Mouse (Mus musculus): ENCODE measurements around the gene Irf2bp2.

Gene Irf2bp2

GRCm38 (mm10) chr8:126586101-126586500 is 7.7 kb downstream of the Irf2bp2 start:
- DNase-seq (ENCODE audit: low spot score): no peak

DNA sequence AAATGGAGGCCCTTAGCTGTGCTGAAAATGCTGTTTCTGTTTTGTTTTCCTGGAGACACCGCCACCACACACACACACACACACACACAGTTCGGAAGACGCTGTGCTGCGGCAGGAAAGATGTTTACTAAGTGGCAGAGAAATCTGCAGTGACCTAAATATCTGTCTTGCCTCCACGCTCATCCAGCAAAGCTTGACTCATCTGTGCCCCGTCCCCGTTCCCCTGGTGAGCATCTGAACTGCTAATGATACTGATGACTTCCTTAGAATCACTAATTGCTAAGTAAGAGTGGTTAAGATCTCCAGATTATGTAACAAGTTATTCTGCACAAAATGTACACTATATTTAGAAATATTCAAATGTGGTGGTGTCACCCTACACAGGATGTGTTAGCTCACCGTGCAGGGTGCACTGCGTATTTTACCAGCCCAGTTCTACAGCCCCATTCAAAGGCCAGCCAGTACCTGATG is 8.2 kb downstream of the Irf2bp2 start:
- DNase-seq (ENCODE audit: low spot score): no peak

- no peak for DNase-seq (ENCODE audit: low spot score)
These were observed 8.9 kb downstream of the Irf2bp2 start for GRCm38 (mm10) chr8:126584844-126585231.

GRCm38 (mm10) chr8:126583971-126584843 is 9.6 kb downstream of the Irf2bp2 start:
- peak; percentile 73 for DNase-seq (ENCODE audit: low spot score)

DNA sequence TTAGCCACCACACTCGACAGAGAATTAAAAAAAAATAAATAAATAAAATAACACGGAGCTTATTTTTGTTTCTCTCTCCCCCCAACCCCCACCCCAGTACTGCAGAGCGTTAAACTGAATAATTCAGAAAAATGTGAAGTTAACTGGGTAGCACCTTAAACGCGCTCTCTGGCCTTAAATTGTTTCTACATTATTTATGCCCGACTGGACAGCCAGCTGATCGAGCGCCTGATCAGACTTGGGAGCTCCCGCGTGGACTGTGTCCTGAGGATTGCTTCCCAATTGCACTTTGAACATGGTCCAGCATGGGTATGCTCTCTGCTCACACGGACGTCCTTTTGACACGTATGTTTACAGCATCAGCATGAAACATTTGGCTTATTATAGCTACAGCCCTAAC is 10.3 kb downstream of the Irf2bp2 start:
- no peak for DNase-seq (ENCODE audit: low spot score)

GRCm38 (mm10) chr8:126583018-126583417 is 10.8 kb downstream of the Irf2bp2 start:
- no peak for DNase-seq (ENCODE audit: low spot score)

- DNase-seq (ENCODE audit: low spot score): no peak
These were observed 11.3 kb downstream of the Irf2bp2 start for GRCm38 (mm10) chr8:126582509-126582908.

DNA sequence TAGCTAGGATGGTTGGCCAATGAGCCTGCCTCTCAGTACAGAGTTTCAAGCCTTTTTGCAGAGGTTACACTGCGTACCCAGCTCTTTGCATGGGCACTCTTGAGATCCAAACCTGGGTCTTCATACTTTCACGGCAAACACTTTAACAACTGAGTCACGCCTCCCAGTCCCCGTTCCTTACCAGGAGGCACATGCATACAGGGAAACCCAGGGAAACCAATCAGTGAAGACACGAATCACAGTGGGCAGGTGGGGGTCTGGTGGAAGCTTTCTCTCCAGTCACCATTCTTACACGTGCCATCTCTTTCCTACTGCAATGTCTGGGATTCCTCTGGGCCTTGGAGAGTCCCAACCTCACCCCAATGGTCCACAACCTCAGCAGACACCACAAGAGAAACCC is 12.1 kb downstream of the Irf2bp2 start:
- DNase-seq (ENCODE audit: low spot score): no peak

- DNase-seq (ENCODE audit: low spot score): no peak
These were observed 13.0 kb downstream of the Irf2bp2 start for GRCm38 (mm10) chr8:126580826-126581225.

- DNase-seq (ENCODE audit: low spot score): no peak
These were observed 13.7 kb downstream of the Irf2bp2 start for GRCm38 (mm10) chr8:126580086-126580485.

DNA sequence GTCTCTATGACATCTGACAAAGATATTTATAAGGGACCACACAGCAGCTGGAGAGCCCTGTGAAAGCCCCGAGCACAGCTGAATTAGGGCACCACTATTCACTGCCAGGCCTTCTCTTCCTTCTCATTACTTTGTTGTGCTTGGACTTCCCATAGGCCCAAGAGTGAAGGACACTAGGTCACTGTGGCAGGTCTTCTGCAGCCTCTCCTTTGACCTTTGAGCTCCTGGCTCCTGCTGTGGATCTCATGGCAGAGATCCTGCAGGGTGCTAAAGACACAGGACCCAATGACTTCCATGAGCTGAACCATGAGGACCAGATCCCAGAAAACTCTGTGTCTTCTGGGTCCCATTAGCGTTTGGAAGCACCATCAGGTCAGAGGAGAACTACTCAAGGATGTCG is 15.1 kb downstream of the Irf2bp2 start:
- no peak for DNase-seq (ENCODE audit: low spot score)

DNA sequence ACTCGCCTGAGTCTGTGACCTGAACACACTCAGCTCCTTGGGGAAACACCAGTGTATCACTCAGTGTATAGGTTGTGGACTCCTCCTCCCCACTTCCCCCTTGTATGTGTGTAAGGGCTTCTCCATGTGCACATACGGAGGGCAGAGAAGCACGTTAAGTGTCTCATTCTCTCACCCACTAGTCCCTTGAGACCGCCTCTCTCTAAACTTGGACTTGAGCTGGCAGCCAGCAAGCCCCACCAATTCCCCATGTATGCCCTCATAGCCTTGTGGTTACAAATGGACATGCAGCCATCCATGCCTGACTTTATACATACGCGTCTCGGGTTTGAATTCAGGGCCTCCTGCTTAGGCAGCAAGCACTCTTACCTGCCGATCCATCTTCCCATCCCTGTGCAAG is 16.9 kb downstream of the Irf2bp2 start:
- no peak for DNase-seq (ENCODE audit: low spot score)

GRCm38 (mm10) chr8:126576086-126576485 is 17.7 kb downstream of the Irf2bp2 start:
- no peak for DNase-seq (ENCODE audit: low spot score)

DNA sequence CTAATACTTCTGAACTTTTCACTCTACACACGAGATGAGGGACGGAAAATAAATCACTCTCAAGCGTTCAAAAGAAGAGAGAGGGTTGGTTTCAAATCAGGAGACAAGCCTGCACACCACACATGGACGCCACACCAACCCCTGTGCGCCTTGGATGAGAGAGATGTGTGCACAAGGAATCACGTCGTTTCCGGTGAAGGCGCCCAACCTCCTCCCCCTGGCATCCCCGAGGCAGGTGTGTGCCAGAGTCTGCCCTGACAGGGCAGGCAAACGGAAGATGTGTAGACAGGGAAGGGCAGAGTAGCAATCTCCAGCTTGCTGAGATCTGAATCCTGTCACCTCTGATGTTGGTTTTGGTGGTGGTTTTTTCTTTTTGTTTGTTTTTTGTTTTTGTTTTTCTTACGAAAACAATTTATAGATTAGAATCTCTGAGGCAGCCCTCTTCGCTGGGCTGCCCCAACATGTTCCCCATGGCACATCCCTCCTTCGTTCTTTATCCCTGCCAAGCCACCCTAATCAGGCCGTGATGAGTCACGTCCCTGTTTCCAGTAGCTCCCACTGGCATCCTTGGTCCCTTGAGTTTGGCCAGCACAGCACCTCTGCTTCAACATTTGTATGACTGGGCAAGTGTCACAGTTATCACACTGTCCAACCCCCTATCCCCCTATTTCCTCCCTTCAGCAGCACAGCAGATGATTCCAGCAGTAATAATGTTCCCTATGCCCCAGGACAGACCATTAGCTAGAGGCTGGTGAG is 18.7 kb downstream of the Irf2bp2 start:
- DNase-seq (ENCODE audit: low spot score): no peak

- no peak for DNase-seq (ENCODE audit: low spot score)
These were observed 19.9 kb downstream of the Irf2bp2 start for GRCm38 (mm10) chr8:126573878-126574277.

DNA sequence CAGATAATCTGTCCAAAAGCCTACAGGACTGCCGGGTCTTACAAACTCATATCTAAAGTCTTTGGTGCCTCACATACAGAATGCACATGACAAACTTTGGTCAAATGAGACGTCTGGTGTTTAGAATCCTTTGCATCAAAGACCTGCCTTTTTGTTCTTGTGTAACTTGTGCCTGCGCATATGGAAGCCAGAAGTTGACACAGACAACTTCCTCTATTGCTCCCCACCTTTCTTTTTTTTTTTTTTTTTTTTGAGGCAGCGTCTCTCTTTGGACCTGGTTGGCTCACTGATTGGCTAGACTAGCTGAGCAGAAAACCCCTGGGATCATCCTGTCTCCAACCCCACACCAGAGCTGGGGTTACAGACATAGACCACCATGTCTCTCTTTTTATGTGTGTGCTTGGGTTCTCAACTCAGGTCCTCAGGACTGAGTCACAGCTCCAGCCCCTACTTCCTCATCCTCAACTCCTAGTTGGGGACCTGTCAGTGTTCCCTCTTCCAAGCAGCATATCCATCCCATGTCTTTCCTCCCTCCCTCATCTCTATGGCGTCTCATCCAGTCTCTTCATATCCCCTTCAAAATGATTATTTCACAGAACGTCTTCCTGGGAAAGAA is 20.6 kb downstream of the Irf2bp2 start:
- no peak for DNase-seq (ENCODE audit: low spot score)

DNA sequence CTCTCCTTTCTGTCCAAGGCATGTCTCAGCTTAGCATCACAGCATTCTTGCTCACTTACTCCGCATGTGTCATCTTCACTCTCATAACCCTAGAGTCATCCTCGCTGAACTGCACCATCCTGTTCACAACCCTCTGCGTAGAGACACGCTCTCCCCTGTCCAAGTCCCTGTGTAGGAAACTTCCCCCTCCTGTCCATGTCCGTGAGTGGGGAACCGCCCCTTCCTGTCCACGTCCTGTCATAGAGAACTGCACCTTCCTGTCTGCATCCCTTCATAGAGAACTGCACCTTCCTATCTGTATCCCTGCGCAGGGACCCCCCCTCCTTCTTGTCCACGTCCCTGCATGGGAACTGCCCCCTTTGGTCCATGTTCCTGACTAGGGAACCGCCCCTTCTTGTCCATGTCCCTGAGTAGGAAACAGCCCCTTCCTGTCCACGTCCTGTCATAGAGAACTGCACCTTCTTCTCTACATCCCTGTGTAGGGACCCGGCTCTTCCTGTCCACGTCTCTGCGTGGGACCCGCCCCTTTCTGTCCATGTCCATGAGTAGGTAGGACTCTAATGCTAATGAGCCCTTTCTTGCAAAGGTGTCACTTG is 22.6 kb downstream of the Irf2bp2 start:
- DNase-seq (ENCODE audit: low spot score): no peak

- no peak for DNase-seq (ENCODE audit: low spot score)
These were observed 23.2 kb downstream of the Irf2bp2 start for GRCm38 (mm10) chr8:126570521-126571040.

- no peak for DNase-seq (ENCODE audit: low spot score)
These were observed 23.7 kb downstream of the Irf2bp2 start for GRCm38 (mm10) chr8:126570046-126570445.

DNA sequence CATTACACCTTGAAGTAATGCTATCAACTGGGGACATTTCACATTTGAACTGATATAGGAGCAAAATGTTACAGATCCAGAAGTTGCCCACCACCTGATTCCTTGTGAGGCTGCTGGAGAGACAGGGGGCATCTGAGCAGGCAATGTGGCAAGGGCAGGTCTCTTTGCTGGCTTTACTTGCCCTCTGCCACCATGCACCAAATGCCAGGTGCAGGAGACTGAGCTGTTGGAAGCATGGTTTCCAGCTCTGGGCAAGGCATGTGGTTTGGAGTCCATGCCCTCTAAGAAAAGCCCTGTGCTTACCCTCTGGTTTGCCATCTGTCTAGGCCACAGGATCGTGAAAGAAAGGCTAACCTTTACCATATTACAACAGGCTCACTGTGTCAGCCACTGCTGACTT is 24.1 kb downstream of the Irf2bp2 start:
- no peak for DNase-seq (ENCODE audit: low spot score)

DNA sequence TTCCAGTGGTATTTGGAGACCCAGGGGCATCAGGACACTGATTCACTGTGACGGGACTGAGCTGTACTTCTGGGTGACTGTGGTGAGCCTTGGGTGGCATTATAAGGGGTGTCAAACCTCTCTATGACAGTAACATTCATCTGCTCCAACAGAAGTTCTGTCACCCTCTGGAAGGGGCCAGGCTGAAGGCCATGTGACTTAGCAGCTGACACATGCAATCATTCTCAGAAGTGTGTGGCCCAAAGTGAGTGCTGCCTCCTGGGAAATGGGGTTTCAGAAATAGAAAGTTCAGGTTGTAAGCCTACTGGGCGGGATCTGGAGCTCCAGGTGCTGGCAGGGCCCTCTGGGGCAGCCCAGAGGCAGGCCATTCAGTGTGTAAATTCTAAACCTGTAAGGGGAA is 26.1 kb downstream of the Irf2bp2 start:
- DNase-seq (ENCODE audit: low spot score): no peak

DNA sequence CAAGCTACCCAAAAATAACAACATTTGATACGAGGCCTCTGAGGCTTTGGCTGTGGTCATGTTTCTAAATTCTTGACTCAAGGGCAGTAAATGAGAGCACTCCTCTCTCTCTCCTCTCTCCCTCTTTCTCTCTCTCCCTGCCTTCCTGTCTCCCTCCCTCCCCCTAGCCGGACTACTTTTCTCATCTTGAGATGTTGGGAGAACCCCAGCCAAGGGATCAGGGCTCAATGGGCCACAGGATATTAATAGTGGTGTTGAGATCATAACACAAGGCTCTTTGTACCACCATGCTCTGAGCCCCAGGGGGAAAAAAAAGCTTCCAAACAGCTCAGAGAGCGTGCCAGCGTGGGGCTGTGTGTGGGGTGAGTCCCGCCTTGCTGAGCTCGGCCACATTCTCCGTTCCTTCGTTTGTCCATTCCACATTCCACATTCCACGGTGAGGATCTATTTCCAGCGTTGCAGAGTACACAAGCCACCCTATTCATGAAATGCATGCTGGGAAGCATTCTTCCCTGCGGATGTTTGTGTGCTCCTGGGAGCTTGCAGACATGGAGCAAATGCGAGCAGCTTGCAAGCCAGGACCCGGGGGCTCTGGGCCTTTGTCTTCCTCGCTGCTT is 27.2 kb downstream of the Irf2bp2 start:
- DNase-seq (ENCODE audit: low spot score): no peak
